Mouse (Mus musculus) hindbrain, embryonic 11.5 days (tissue): ENCODE measurements at regions not wholly inside any gene's neighbourhood (a gene's known extent, or its start where the extent isn't known, plus 50 kb on each side); places are given as distances from the start of the nearest gene placed in this dataset.

Experiments
- ATAC-seq: fragments of 200-750 bp; cut with Nextera tagmentation; 2 replicates; pipeline ENCODE4 v1.8.0; 2017; ENCODE audit warnings: mild to moderate bottlenecking, moderate TSS enrichment, moderate library complexity; ENCODE audit not compliant: low FRiP score
- DNase-seq: peaks from one replicate; pipeline ENCODE4 v3.0.0-alpha.2; 2015; ENCODE audit warnings: low spot score
- H3K27ac ChIP-seq: fragments of 300-500 bp; sonication (generic); 2 replicates; pipeline ENCODE4 v1.5.1; 2014; ENCODE audit warnings: mild to moderate bottlenecking, low read depth, low read length
- H3K27me3 ChIP-seq: fragments of 300-500 bp; sonication (generic); 2 replicates; pipeline ENCODE4 v1.6.1; 2014; ENCODE audit warnings: mild to moderate bottlenecking, low read length, moderate library complexity, mixed read lengths; ENCODE audit not compliant: control insufficient read depth, insufficient read depth
- H3K36me3 ChIP-seq: fragments of 300-500 bp; sonication (generic); 2 replicates; pipeline ENCODE4 v1.6.1; 2014; ENCODE audit warnings: mild to moderate bottlenecking, low read length, moderate library complexity, mixed read lengths; ENCODE audit not compliant: control insufficient read depth, insufficient read depth
- H3K4me1 ChIP-seq: fragments of 300-500 bp; sonication (generic); replicated peaks from 2 replicates; pipeline ENCODE4 v1.6.1; 2014; ENCODE audit warnings: low read length, mixed read lengths; ENCODE audit not compliant: control insufficient read depth, insufficient read depth
- H3K4me2 ChIP-seq: fragments of 300-500 bp; sonication (generic); replicated peaks from 2 replicates; pipeline ENCODE4 v1.6.1; 2014; ENCODE audit warnings: mild to moderate bottlenecking, low read depth, low read length
- H3K4me3 ChIP-seq: fragments of 300-500 bp; sonication (generic); 2 replicates; pipeline ENCODE4 v1.5.1; 2014; ENCODE audit warnings: low read depth, low read length
- H3K9ac ChIP-seq: fragments of 300-500 bp; sonication (generic); 2 replicates; pipeline ENCODE4 v1.6.1; 2014; ENCODE audit warnings: low read depth, low read length
- H3K9me3 ChIP-seq: fragments of 300-500 bp; sonication (generic); 2 replicates; pipeline ENCODE4 v1.6.1; 2016; ENCODE audit warnings: low read length; ENCODE audit not compliant: control insufficient read depth
- WGBS: fragments of 180-500 bp; shearing (Covaris S2); extraction: QIAGEN DNeasy Blood & Tissue Kit; methylation state at CpG from one replicate; pipeline ENCODE4 v1.1.7; 2014; 5-methylcytosine and 5-hydroxymethylcytosine counted together

GRCm38 (mm10) chr7:64079301-64079700, 74.3 kb upstream of the Trpm1 start:
- Histone ChIP-seq H3K9me3 (no peaks in the 10 kb centered on the region), H3K36me3 (no peaks in the 10 kb centered on the region), H3K9ac (no peak overlapping the region), H3K4me1 (no peaks in the 10 kb centered on the region), H3K4me2 (no peak overlapping the region), H3K27ac (no peak overlapping the region), H3K4me3 (no peak overlapping the region), H3K27me3 (no peaks in the 10 kb centered on the region)
- DNase-seq (no peak), ATAC-seq (no peak)
- 77% methylated on average over 3 of the region's 3 CpGs for WGBS

GRCm38 (mm10) chr7:64078646-64079045, 75.0 kb upstream of the Trpm1 start:
- H3K4me1 ChIP-seq = no peaks in the 10 kb centered on the region
- DNase-seq (no peak), ATAC-seq (peak; percentile 38; the same call in 1 of the 2 replicates)
- H3K4me3 ChIP-seq = no peak overlapping the region
- no peaks in the 10 kb centered on the region for H3K36me3 ChIP-seq
- no peak overlapping the region for H3K9ac ChIP-seq
- no peaks in the 10 kb centered on the region for H3K27me3 ChIP-seq
- H3K9me3 ChIP-seq = no peaks in the 10 kb centered on the region
- WGBS = 70% methylated on average over 1 of the region's 1 CpGs
- no peak overlapping the region for H3K4me2 ChIP-seq
- H3K27ac ChIP-seq = no peak overlapping the region

- Histone ChIP-seq H3K27me3 (no peaks in the 10 kb centered on the region), H3K4me3 (no peak overlapping the region), H3K9me3 (no peaks in the 10 kb centered on the region), H3K9ac (no peak overlapping the region), H3K4me1 (no peaks in the 10 kb centered on the region), H3K4me2 (no peak overlapping the region), H3K36me3 (no peaks in the 10 kb centered on the region), H3K27ac (no peak overlapping the region)
- no peak for DNase-seq
- WGBS = 76% methylated on average over 4 of the region's 4 CpGs
- ATAC-seq = no peak
Measured at GRCm38 (mm10) chr7:64077526-64077925, 76.1 kb upstream of the Trpm1 start.

GRCm38 (mm10) chr7:64076764-64077360, 76.8 kb upstream of the Trpm1 start:
- DNase-seq (no peak), ATAC-seq (no peak)
- Histone ChIP-seq H3K36me3 (no peaks in the 10 kb centered on the region), H3K27me3 (no peaks in the 10 kb centered on the region), H3K4me1 (no peaks in the 10 kb centered on the region), H3K27ac (no peak overlapping the region), H3K9ac (no peak overlapping the region), H3K4me3 (no peak overlapping the region), H3K4me2 (no peak overlapping the region), H3K9me3 (no peaks in the 10 kb centered on the region)
- 87% methylated on average over 4 of the region's 4 CpGs for WGBS

DNA sequence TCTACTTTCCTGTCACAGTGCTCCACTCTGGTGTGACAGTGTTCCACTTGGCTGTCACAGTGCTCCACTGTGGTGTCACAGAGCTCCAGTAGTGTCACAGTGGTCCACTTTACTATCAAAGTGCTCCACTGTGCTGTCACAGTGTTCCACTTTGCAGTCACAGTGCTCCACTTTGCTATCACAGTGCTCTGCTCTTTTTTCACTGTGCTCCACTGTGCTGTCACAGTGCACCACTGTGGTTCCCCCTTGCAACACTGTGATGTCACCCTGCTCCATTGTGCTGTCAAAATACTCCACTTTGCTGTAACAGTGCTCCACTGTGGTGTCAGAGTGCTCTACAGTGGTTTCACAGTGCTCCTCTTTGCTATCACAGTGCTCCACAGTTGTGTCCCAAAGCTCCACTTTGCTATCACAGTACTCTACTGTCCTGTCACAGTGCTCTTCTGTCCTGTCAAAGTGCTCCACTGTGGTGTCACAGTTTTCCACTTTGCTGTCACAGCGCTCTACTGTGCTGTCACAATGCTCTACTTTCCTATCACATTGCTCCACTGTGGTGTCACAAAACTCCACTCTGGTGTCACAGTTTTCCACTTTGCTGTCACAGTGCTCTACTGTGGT, 77.8 kb upstream of the Trpm1 start:
- no peak for ATAC-seq
- Histone ChIP-seq H3K27me3 (no peaks in the 10 kb centered on the region), H3K9me3 (no peaks in the 10 kb centered on the region), H3K4me2 (no peak overlapping the region), H3K4me3 (no peak overlapping the region), H3K36me3 (no peaks in the 10 kb centered on the region), H3K4me1 (no peaks in the 10 kb centered on the region), H3K27ac (no peak overlapping the region), H3K9ac (no peak overlapping the region)
- 91% methylated on average over 1 of the region's 1 CpGs for WGBS
- no peak for DNase-seq

GRCm38 (mm10) chr7:64074661-64075234, 78.9 kb upstream of the Trpm1 start:
- Histone ChIP-seq H3K4me3 (no peak overlapping the region), H3K27me3 (no peaks in the 10 kb centered on the region), H3K4me2 (no peak overlapping the region), H3K4me1 (no peaks in the 10 kb centered on the region), H3K9ac (no peak overlapping the region), H3K36me3 (no peaks in the 10 kb centered on the region), H3K27ac (no peak overlapping the region), H3K9me3 (no peaks in the 10 kb centered on the region)
- 97% methylated on average over 4 of the region's 4 CpGs for WGBS
- no peak for ATAC-seq
- no peak for DNase-seq

DNA sequence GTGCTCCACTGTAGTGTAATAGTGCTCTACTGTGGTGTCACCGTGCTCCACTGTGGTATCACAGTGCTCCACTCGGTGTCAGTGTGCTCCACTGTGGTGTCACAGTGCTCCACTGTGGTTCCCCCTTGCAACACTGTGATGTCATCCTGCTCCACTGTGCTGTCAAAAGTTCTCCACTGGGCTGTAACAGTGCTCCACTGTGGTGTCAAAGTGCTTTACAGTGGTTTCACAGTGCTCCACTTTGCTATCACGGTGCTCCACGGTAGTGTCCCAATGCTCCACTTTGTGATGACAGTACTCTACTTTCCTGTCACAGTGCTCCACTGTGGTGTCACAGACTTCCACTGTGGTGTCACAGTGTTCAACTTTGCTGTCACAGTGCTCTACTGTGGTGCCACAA, 79.4 kb upstream of the Trpm1 start:
- 95% methylated on average over 4 of the region's 4 CpGs for WGBS
- ATAC-seq (0 out of 2 replicates have a peak, but pooled peaks have one; percentile 9), DNase-seq (no peak)
- Histone ChIP-seq H3K9me3 (no peaks in the 10 kb centered on the region), H3K27me3 (no peaks in the 10 kb centered on the region), H3K4me3 (no peak overlapping the region), H3K4me1 (no peaks in the 10 kb centered on the region), H3K36me3 (no peaks in the 10 kb centered on the region), H3K27ac (no peak overlapping the region), H3K9ac (no peak overlapping the region), H3K4me2 (no peak overlapping the region)

- H3K27me3 ChIP-seq = no peaks in the 10 kb centered on the region
Measured at GRCm38 (mm10) chr7:64073781-64074180, 79.9 kb upstream of the Trpm1 start.

DNA sequence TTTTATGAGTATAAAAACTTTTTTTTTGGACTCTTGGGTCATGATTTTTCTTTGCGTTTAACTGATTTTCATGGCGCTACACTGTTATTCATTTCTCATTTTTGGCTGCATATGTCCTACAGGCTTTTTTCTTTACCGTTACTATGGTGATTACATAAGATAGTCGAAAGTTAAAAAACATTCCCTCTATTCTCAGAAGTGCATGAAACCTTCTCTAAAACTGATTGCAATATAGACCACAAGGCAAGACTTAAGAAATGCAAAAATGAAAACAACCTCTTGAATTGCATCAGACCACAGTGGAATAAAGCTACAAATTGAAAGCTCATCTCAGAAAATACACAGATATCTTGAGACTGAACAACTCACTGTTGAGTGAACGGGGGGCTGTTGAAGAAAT, 82.7 kb upstream of the Trpm1 start:
- Histone ChIP-seq H3K9me3 (no peaks in the 10 kb centered on the region), H3K4me3 (no peak overlapping the region), H3K4me1 (no peaks in the 10 kb centered on the region), H3K4me2 (no peak overlapping the region), H3K27ac (no peak overlapping the region), H3K9ac (no peak overlapping the region), H3K27me3 (no peaks in the 10 kb centered on the region), H3K36me3 (no peaks in the 10 kb centered on the region)
- ATAC-seq (no peak), DNase-seq (no peak)
- 93% methylated on average over 5 of the region's 5 CpGs for WGBS

More at GRCm38 (mm10) chr7:64073781-64074180, 79.9 kb upstream of the Trpm1 start:
- no peaks in the 10 kb centered on the region for H3K9me3 ChIP-seq
- H3K4me2 ChIP-seq = no peak overlapping the region
- 0 out of 2 replicates have a peak, but pooled peaks have one; percentile 33 for ATAC-seq
- H3K27ac ChIP-seq = no peak overlapping the region
- H3K9ac ChIP-seq = no peak overlapping the region
- DNase-seq = no peak
- no peaks in the 10 kb centered on the region for H3K4me1 ChIP-seq
- H3K36me3 ChIP-seq = no peaks in the 10 kb centered on the region
- WGBS = 89% methylated on average over 3 of the region's 3 CpGs
- no peak overlapping the region for H3K4me3 ChIP-seq
